Mouse (Mus musculus): ENCODE measurements around the gene Spatc1l.

DNA sequence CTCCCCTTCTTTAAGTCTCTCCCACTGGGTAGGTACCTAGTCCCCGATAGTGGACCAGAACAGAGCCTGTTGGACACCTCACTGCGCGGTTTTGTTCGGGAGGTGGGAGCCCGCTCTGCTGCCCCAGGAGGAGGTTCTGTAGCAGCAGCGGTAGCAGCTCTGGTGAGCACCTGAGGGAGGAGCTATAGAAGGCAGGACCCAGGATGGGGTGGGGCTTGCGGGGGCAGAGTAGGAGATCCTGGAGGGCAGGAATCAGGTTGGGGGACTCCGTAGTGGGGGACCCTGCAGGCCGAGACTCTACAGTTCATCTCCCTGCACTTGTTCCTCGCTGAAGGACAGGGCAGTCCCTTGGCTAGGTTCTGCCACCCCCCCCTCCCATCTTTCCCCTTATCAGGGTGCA lies 22.1 kb downstream of the Spatc1l start:
- no peak for TF ChIP-seq CTCF (IDR thresholded peaks at IDR 0.05; ENCODE audit: control insufficient read depth, insufficient read depth, insufficient read length)
- no peak for TF ChIP-seq USF1 (IDR thresholded peaks at IDR 0.05; ENCODE audit: low read depth)
- no peak for TF ChIP-seq MAX (IDR thresholded peaks at IDR 0.05)
- no peak for TF ChIP-seq CEBPB (IDR thresholded peaks at IDR 0.05; ENCODE audit: low read depth)
- no peak for TF ChIP-seq MYOD1 (IDR thresholded peaks at IDR 0.05; ENCODE audit: control insufficient read depth, insufficient read length, low read depth)
- no peak for TF ChIP-seq MYOG (IDR thresholded peaks at IDR 0.05; ENCODE audit: control insufficient read depth, extremely low read depth, insufficient read length)

All from C2C12 (cell line).